ENCODE assay signal across 9 mouse cellular contexts in genomic region chr12:4189060-4189447, GRCm38 (mm10). TPM values are rescaled to one million over a fixed set of nuclear protein-coding genes. Genes with fewer than 3 reads are reported as not detected.
DNase-seq lines count a peak whose midpoint lies in the region; ATAC-seq and TF ChIP-seq lines count a peak whose summit lies in the region.
"Had no signal": no experiment of that assay in that cellular context is flagged by ENCODE, and none has a peak within 500 bp of the region (broad histone marks: within the 10 kb centered on the region; RNA-seq: fewer than 3 reads in every experiment).

No protein-coding gene starts in this region.

- H3K36me3 ChIP-seq in heart, postnatal 0 days (replicated peaks; ENCODE audit: control insufficient read depth, insufficient read depth, low read length) = no peaks in the 10 kb centered on the region
- H3K36me3 ChIP-seq in midbrain, embryonic 15.5 days (replicated peaks) = no peaks in the 10 kb centered on the region
- H3K36me3 ChIP-seq: hindbrain, embryonic 15.5 days had no signal

- H3K4me2 ChIP-seq in heart, postnatal 0 days (ENCODE audit: low read depth, low read length) = no peak overlapping the region
- no peak overlapping the region for H3K4me2 ChIP-seq in midbrain, embryonic 15.5 days
- H3K4me2 ChIP-seq: hindbrain, embryonic 15.5 days had no signal

- H3K4me3 ChIP-seq in heart, postnatal 0 days (ENCODE audit: low read depth, low read length) = no peak overlapping the region
- no peak overlapping the region for H3K4me3 ChIP-seq in midbrain, embryonic 15.5 days
- H3K4me3 ChIP-seq: hindbrain, embryonic 15.5 days had no signal

- H3K27ac ChIP-seq in heart, postnatal 0 days (ENCODE audit: low read depth) = no peak overlapping the region
- no peak overlapping the region for H3K27ac ChIP-seq in midbrain, embryonic 15.5 days

- no peaks in the 10 kb centered on the region for H3K27me3 ChIP-seq in heart, postnatal 0 days (ENCODE audit: control insufficient read depth, insufficient read depth, low read length)
- no peaks in the 10 kb centered on the region for H3K27me3 ChIP-seq in midbrain, embryonic 15.5 days (replicated peaks)
- H3K27me3 ChIP-seq: hindbrain, embryonic 15.5 days had no signal

- no peak for TF ChIP-seq EP300 in heart, postnatal 0 days (IDR thresholded peaks at IDR 0.05; ENCODE audit: low read depth)

- ATAC-seq in heart, postnatal 0 days (ENCODE audit: insufficient read depth, low read depth) = no peak
- ATAC-seq in midbrain, embryonic 15.5 days (replicated peaks) = 0 out of 2 replicates have a peak, but pooled peaks have one; percentile 15

- WGBS in heart, postnatal 0 days = 49% methylated on average over 5 of the region's 5 CpGs
- WGBS in midbrain, embryonic 15.5 days = 36% methylated on average over 5 of the region's 5 CpGs

- no peak overlapping the region for H3K9ac ChIP-seq in heart, postnatal 0 days (replicated peaks; ENCODE audit: low read depth, low read length)
- H3K9ac ChIP-seq in midbrain, embryonic 15.5 days = no peak overlapping the region
- H3K9ac ChIP-seq: hindbrain, embryonic 15.5 days had no signal

- DNase-seq in heart, postnatal 0 days (ENCODE audit: low spot score) = no peak
- no peak for DNase-seq in heart, adult 8-10 months (ENCODE audit: low spot score)
- DNase-seq in B cell, adult 2 months = peak; percentile 26 to 27
- peak; percentile 24 for DNase-seq in c-Kit-positive CD71-negative TER-119-negative erythroid progenitor cells, embryonic 14.5 days (ENCODE audit: low read depth)
- no peak for DNase-seq in right cerebral cortex, postnatal 36 days (ENCODE audit: low spot score in 2 of 2)
- no peak for DNase-seq in left cerebral cortex, adult 8-10 months (ENCODE audit: low spot score in 2 of 2)
- DNase-seq in yolk sac, embryonic 10.5 days (ENCODE audit: low spot score) = no peak

- H3K4me1 ChIP-seq in heart, postnatal 0 days (ENCODE audit: control insufficient read depth, insufficient read depth) = no peaks in the 10 kb centered on the region
- H3K4me1 ChIP-seq in midbrain, embryonic 15.5 days = peaks cover 5% of the 10 kb centered on the region

- H3K9me3 ChIP-seq in heart, postnatal 0 days (replicated peaks; ENCODE audit: control insufficient read depth, low read length) = no peaks in the 10 kb centered on the region
- no peaks in the 10 kb centered on the region for H3K9me3 ChIP-seq in midbrain, embryonic 15.5 days
- H3K9me3 ChIP-seq: hindbrain, embryonic 15.5 days had no signal

- peak; percentile 27 for TF ChIP-seq CTCF in heart, postnatal 0 days (IDR thresholded peaks at IDR 0.05; ENCODE audit: low read depth)

RNA-seq across cellular contexts. Expression of gene Ptrhd1, which starts 44.8 kb away (rescaled TPM):
- total RNA-seq in heart, postnatal 0 days (2014; rRNA removed; ENCODE audit: low replicate concordance) = 3.4 and 9.6 TPM in 2 replicates
- polyA plus RNA-seq in heart, postnatal 0 days (2015; fragmentation: Nextera tagmentation; extraction: Ambion mirVana) = 6.5 and 7.2 TPM in 2 replicates
- 1 to 10 TPM; 3.1 to 4.8 (median 4.4) TPM for total RNA-seq in heart, adult 8-10 months (2022)
- polyA plus RNA-seq in midbrain, embryonic 15.5 days (2015; fragmentation: Nextera tagmentation; extraction: Ambion mirVana) = 4.7 and 5.1 TPM in 2 replicates
- total RNA-seq in left cerebral cortex, adult 8-10 months (2022) = 1 to 10 TPM; 7.4 to 9.6 (median 8.6) TPM

RNA-seq across cellular contexts. Expression of gene Cenpo, which starts 45.0 kb away (rescaled TPM):
- 4.1 and 14.2 TPM in 2 replicates for total RNA-seq in heart, postnatal 0 days (2014; rRNA removed; ENCODE audit: low replicate concordance)
- 2.5 and 3.1 TPM in 2 replicates for polyA plus RNA-seq in heart, postnatal 0 days (2015; fragmentation: Nextera tagmentation; extraction: Ambion mirVana)
- 1 to 10 TPM; 1.6 to 3.3 (median 2.5) TPM for total RNA-seq in heart, adult 8-10 months (2022)
- polyA plus RNA-seq in midbrain, embryonic 15.5 days (2015; fragmentation: Nextera tagmentation; extraction: Ambion mirVana) = 8.3 and 9.1 TPM in 2 replicates
- total RNA-seq in left cerebral cortex, adult 8-10 months (2022) = 1 to 10 TPM; 3.7 to 6.1 (median 4.3) TPM

RNA-seq across cellular contexts. Expression of gene Adcy3, which starts 56.2 kb away (rescaled TPM):
- total RNA-seq in heart, postnatal 0 days (2014; rRNA removed; ENCODE audit: low replicate concordance) = 5.6 and 7.5 TPM in 2 replicates
- polyA plus RNA-seq in heart, postnatal 0 days (2015; fragmentation: Nextera tagmentation; extraction: Ambion mirVana) = 1.2 and 1.5 TPM in 2 replicates
- total RNA-seq in heart, adult 8-10 months (2022) = 1 to 10 TPM; 2.6 to 3.0 (median 2.9) TPM
- polyA plus RNA-seq in midbrain, embryonic 15.5 days (2015; fragmentation: Nextera tagmentation; extraction: Ambion mirVana) = 13.5 and 14.7 TPM in 2 replicates
- 10 to 100 TPM; 49.8 to 53.5 (median 52.1) TPM for total RNA-seq in left cerebral cortex, adult 8-10 months (2022)

Comparison
In these comparisons a context has a peak if more than half of its experiments do, and no peak if none do; other contexts are left out.
1. DNase-seq: peak in B cell, adult 2 months (2 of 2) and c-Kit-positive CD71-negative TER-119-negative erythroid progenitor cells, embryonic 14.5 days (single experiment); none in heart, postnatal 0 days (single experiment), heart, adult 8-10 months (single experiment), right cerebral cortex, postnatal 36 days (0 of 2), left cerebral cortex, adult 8-10 months (0 of 2) and yolk sac, embryonic 10.5 days (single experiment).